Comparison of ENCODE assay signal across 8 mouse cellular contexts in genomic region chr1:36709854-36710280, GRCm38 (mm10). TPM values are rescaled to one million over a fixed set of nuclear protein-coding genes. Genes with fewer than 3 reads are reported as not detected.
DNase-seq lines count a peak whose midpoint lies in the region; ATAC-seq lines count a peak whose summit lies in the region.

Gene 4933424G06Rik (plus strand): TSS chr1:36710149.

- peaks cover 26% of the 10 kb centered on the region for H3K36me3 ChIP-seq in hindbrain, embryonic 14.5 days (replicated peaks; ENCODE audit: control insufficient read depth, insufficient read depth)

- WGBS in hindbrain, embryonic 14.5 days = under 1% methylated on average over 29 of the region's 29 CpGs

- H3K27ac ChIP-seq in hindbrain, embryonic 14.5 days = peak within 1 kb of the TSS; percentile 79

- peaks cover 19% of the 10 kb centered on the region for H3K4me1 ChIP-seq in hindbrain, embryonic 14.5 days (replicated peaks; ENCODE audit: control insufficient read depth, insufficient read depth, low read length)

- peak within 1 kb of the TSS; percentile 94 for H3K9ac ChIP-seq in hindbrain, embryonic 14.5 days

- peak within 1 kb of the TSS; percentile 89 for H3K4me2 ChIP-seq in hindbrain, embryonic 14.5 days (replicated peaks)

- no peaks in the 10 kb centered on the region for H3K9me3 ChIP-seq in hindbrain, embryonic 14.5 days (ENCODE audit: control insufficient read depth, low read length)

- H3K4me3 ChIP-seq in hindbrain, embryonic 14.5 days (replicated peaks; ENCODE audit: low read length) = peak within 1 kb of the TSS; percentile 97

- peak; percentile 98 for DNase-seq in R1 (ENCODE audit: low read depth, low spot score)
- peak; percentile 98 to 99 for DNase-seq in cerebellum, postnatal 25 days
- DNase-seq in frontal cortex, postnatal 25 days (ENCODE audit: low spot score in 2 of 2) = peak; percentile 92 to 97
- peak; percentile 97 for DNase-seq in hindbrain, embryonic 14.5 days (ENCODE audit: low spot score)
- peak; percentile 98 for DNase-seq in layer of hippocampus, postnatal 36 days
- DNase-seq in lung, postnatal 36 days = peak; percentile 99
- DNase-seq in retina, postnatal 1 day = peak; percentile 99
- DNase-seq in urinary bladder, adult 18-20 months (ENCODE audit: low spot score in 2 of 2) = peak; percentile 93 to 97

- peak; percentile 98 for ATAC-seq in hindbrain, embryonic 14.5 days (ENCODE audit: low FRiP score)

- no peaks in the 10 kb centered on the region for H3K27me3 ChIP-seq in hindbrain, embryonic 14.5 days (ENCODE audit: control insufficient read depth, insufficient read depth, low read length)

RNA-seq across cellular contexts. Expression of gene 4933424G06Rik, which starts in this region (rescaled TPM):
- 0.48 and 0.54 TPM in 2 replicates for polyA plus RNA-seq in hindbrain, embryonic 14.5 days (2014; fragmentation: Nextera tagmentation; extraction: Ambion mirVana)
- total RNA-seq in layer of hippocampus, postnatal 36 days (2021) = not detected

Comparison
In these comparisons a context has a peak if more than half of its experiments do, and no peak if none do; other contexts are left out.
1. Peak in every context shown above with its lines: DNase-seq, ATAC-seq, H3K4me3 ChIP-seq and H3K27ac ChIP-seq.
2. Peak in DNase-seq, ATAC-seq, H3K4me3 ChIP-seq, H3K27ac ChIP-seq, H3K9ac ChIP-seq and H3K4me2 ChIP-seq in hindbrain, embryonic 14.5 days; RNA of the gene not detected or under 1 TPM.
3. Peak in DNase-seq in layer of hippocampus, postnatal 36 days; RNA of the gene not detected or under 1 TPM.